Mouse (Mus musculus) embryonic facial prominence, embryonic 12.5 days (tissue): ENCODE measurements around the gene Inpp5f. TPM values are rescaled to one million over a fixed set of nuclear protein-coding genes. Genes with fewer than 3 reads are reported as not detected.

Source experiments
- ATAC-seq: fragments of 200-750 bp; cut with Nextera tagmentation; 2 replicates; pipeline ENCODE4 v1.8.0; 2017; ENCODE audit not compliant: insufficient number of reproducible peaks, insufficient read depth, low FRiP score, low TSS enrichment
- H3K27ac ChIP-seq: fragments of 300-500 bp; sonication (generic); 2 replicates; pipeline ENCODE4 v1.5.1; 2016; ENCODE audit warnings: mild to moderate bottlenecking
- H3K27me3 ChIP-seq: fragments of 300-500 bp; sonication (generic); 2 replicates; pipeline ENCODE4 v1.6.1; 2016; ENCODE audit warnings: mild to moderate bottlenecking, moderate library complexity
- H3K36me3 ChIP-seq: fragments of 300-500 bp; sonication (generic); 2 replicates; pipeline ENCODE4 v1.6.1; 2016; ENCODE audit warnings: mild to moderate bottlenecking
- H3K4me1 ChIP-seq: fragments of 300-500 bp; sonication (generic); 2 replicates; pipeline ENCODE4 v1.6.1; 2016
- H3K4me2 ChIP-seq: fragments of 300-500 bp; sonication (generic); replicated peaks from 2 replicates; pipeline ENCODE4 v1.6.1; 2016; ENCODE audit warnings: mild to moderate bottlenecking, moderate library complexity
- H3K4me3 ChIP-seq: fragments of 300-500 bp; sonication (generic); 2 replicates; pipeline ENCODE4 v1.5.1; 2016; ENCODE audit warnings: mild to moderate bottlenecking
- H3K9ac ChIP-seq: fragments of 300-500 bp; sonication (generic); 2 replicates; pipeline ENCODE4 v1.6.1; 2016; ENCODE audit warnings: mild to moderate bottlenecking, moderate library complexity
- H3K9me3 ChIP-seq: fragments of 300-500 bp; sonication (generic); 2 replicates; pipeline ENCODE4 v1.6.1; 2016; ENCODE audit warnings: mild to moderate bottlenecking, moderate library complexity
- WGBS: fragments of 180-500 bp; shearing (Covaris S2); methylation state at CpG from one replicate; pipeline ENCODE4 v1.1.7; 2016; 5-methylcytosine and 5-hydroxymethylcytosine counted together
- polyA plus RNA-seq: library from polyadenylated mRNA; unstranded; fragments of >200 nt; fragmentation: Nextera tagmentation; extraction: Ambion mirVana; gene quantifications from 2 replicates; pipeline ENCODE4 v1.2.1, GENCODE M21; 2016

Inpp5f gene
- polyA plus RNA-seq, 1 experiment from 2014 or later: 29.9 TPM

DNA sequence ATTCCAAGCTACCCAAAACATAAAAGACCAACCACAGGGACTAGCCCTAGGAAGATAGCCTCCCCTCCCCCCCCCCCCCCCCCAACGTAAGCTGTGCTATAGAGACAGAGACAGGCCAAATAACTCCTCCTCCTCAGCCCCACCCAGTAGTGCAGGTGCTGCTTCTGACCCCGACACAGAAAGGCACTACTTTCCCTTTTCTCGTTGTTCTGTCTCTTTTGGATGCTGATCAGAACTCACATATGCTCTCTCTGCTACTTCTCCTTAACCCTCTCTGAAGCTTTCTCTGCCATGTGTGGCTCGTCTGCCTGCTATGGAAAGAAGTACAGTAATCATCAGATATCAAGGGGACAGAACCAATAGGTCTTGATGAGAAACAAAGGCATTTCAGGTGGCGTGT, 15.5 kb downstream of the Inpp5f start:
- no peaks in the 10 kb centered on the region for H3K27me3 ChIP-seq
- no peak for ATAC-seq
- WGBS: 81% methylated on average over 4 of the region's 5 CpGs

DNA sequence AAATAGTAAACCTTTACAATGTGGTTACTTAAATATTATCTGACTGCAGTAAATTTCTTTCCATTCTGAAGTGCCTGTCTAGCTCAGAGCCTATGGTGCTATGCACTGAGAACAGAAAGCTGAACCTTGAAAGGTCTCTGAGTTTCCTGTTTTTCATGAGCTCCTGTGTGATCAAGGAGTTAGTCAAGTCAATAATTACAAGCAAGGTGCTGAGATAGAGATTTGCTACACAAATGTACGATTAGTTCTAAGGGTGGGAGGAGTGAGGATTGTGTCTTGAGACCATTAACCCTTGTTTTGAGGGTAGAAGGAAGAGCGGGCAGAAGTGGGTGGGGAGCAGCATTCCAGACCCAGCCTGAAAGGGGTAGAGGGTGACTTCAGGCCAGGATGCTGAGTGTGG, 16.1 kb downstream of the Inpp5f start:
- Histone ChIP-seq H3K36me3 (no peaks in the 10 kb centered on the region), H3K9ac (no peak overlapping the region), H3K27me3 (no peaks in the 10 kb centered on the region), H3K27ac (no peak overlapping the region), H3K9me3 (no peaks in the 10 kb centered on the region), H3K4me2 (no peak overlapping the region), H3K4me1 (peaks cover 5% of the 10 kb centered on the region; the same call in 1 of the 2 replicates), H3K4me3 (no peak overlapping the region)
- WGBS: 72% methylated on average over 2 of the region's 2 CpGs
- no peak for ATAC-seq

More for the DNA sequence above, 15.5 kb downstream of the Inpp5f start:
- H3K4me2 ChIP-seq: no peak overlapping the region
- H3K36me3 ChIP-seq: no peaks in the 10 kb centered on the region
- no peak overlapping the region for H3K9ac ChIP-seq
- no peaks in the 10 kb centered on the region for H3K9me3 ChIP-seq
- peaks cover 6% of the 10 kb centered on the region; the same call in 1 of the 2 replicates for H3K4me1 ChIP-seq
- no peak overlapping the region for H3K27ac ChIP-seq
- no peak overlapping the region for H3K4me3 ChIP-seq

DNA sequence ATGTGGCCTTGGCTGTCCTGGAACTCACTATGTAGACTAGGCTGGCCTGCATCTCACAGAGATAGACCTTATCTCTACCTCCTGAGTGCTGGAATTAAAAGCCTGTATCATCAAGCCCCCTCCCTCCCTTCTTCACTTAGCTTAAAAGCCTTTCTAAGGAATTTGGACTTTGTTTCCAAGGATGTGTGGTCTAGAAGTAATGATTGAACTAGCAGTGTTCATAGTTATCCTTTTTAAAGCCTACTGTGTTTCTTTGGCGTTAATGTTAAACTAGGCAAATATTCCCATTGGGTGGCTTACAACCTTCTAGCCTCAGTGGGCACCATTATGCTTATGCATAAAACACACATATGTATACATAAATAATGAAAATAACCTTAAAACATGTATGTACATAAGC, 16.6 kb downstream of the Inpp5f start:
- Histone ChIP-seq H3K4me2 (no peak overlapping the region), H3K4me1 (peaks cover under 1% of the 10 kb centered on the region; the same call in 1 of the 2 replicates), H3K9me3 (no peaks in the 10 kb centered on the region), H3K4me3 (no peak overlapping the region), H3K27me3 (no peaks in the 10 kb centered on the region), H3K27ac (no peak overlapping the region), H3K36me3 (no peaks in the 10 kb centered on the region), H3K9ac (no peak overlapping the region)
- no peak for ATAC-seq
- 94% methylated on average over 1 of the region's 1 CpGs for WGBS

- no peak overlapping the region for H3K4me2 ChIP-seq
- no peaks in the 10 kb centered on the region for H3K36me3 ChIP-seq
- WGBS: 65% methylated on average over 4 of the region's 4 CpGs
- no peak overlapping the region for H3K9ac ChIP-seq
- H3K27me3 ChIP-seq: no peaks in the 10 kb centered on the region
- no peak for ATAC-seq
- no peaks in the 10 kb centered on the region for H3K9me3 ChIP-seq
- no peak overlapping the region for H3K27ac ChIP-seq
- no peak overlapping the region for H3K4me3 ChIP-seq
- H3K4me1 ChIP-seq: no peaks in the 10 kb centered on the region
Observed at GRCm38 (mm10) chr7:128633156-128633555, 22.0 kb downstream of the Inpp5f start.

DNA sequence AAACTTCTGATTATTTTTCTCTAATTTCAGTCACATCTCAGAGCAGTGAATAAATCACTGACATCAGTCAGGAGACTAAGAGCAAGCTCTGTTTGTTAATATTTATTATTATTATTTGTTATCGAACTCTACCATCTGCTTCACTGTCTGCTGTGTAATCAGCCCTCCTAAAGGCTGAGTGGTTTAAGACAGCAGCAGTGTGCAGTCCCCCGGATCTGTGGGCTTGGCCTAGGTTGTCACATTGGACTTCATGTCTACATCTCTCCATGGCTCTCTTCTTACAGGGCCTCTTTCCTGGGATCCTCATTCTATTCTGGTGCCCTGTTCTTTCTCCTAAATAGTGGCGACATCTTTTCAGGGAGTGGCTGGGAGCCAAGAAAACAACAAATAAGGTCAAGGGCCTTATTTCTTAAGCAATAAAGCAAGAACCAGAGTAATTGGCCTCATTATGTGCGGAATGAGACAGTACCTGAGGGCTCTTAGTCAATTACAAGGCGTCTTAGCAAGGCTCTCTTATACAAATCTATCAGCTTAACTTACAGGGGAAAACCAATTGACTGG, 28.9 kb downstream of the Inpp5f start:
- Histone ChIP-seq H3K27ac (no peak overlapping the region), H3K9ac (no peak overlapping the region), H3K27me3 (no peaks in the 10 kb centered on the region), H3K9me3 (no peaks in the 10 kb centered on the region), H3K4me3 (no peak overlapping the region), H3K4me1 (no peaks in the 10 kb centered on the region), H3K36me3 (no peaks in the 10 kb centered on the region), H3K4me2 (no peak overlapping the region)
- no peak for ATAC-seq
- 77% methylated on average over 5 of the region's 5 CpGs for WGBS

DNA sequence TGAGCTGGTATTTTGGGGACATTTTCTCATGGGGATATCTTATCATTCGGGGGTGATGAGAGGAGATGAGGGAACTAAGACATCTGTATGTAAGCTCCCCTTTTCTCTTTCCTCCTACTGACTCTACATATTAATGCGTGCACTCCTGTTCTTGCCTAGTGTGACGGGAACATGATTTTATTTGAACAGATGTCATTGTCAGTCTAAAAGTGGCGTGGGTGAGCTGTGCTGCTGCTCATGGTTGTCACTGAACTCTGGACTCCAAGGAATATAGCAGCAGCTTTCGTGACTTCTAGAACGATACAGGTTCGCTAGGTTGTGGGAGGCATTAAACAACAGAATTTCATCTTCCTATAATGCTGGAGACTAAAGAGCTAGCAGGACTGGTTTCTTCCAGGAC, 30.4 kb downstream of the Inpp5f start:
- no peaks in the 10 kb centered on the region for H3K4me1 ChIP-seq
- WGBS: 91% methylated on average over 7 of the region's 7 CpGs
- H3K9ac ChIP-seq: no peak overlapping the region
- H3K27ac ChIP-seq: no peak overlapping the region
- H3K4me2 ChIP-seq: no peak overlapping the region
- no peak for ATAC-seq
- H3K4me3 ChIP-seq: no peak overlapping the region
- no peaks in the 10 kb centered on the region for H3K9me3 ChIP-seq
- H3K27me3 ChIP-seq: no peaks in the 10 kb centered on the region
- H3K36me3 ChIP-seq: no peaks in the 10 kb centered on the region

DNA sequence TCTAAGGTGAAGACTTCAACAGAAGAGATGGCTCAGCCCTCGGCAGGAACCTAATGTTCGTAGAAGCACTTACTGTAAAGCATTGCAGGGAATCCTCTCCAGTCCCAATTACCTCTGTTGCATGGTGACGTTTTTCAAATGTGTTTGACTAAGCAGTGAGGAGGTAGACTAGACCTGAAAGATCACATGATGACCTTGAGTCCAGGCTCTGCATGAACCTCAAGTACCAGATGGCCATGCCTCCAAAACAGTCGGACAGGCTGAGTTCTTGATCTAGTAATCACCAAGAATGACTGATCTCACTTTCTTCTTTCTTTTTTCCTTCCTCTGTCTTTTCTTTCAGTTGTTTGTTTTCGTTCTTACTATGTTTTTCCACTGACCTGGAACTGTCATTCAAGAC, 31.3 kb downstream of the Inpp5f start:
- Histone ChIP-seq H3K36me3 (no peaks in the 10 kb centered on the region), H3K27me3 (no peaks in the 10 kb centered on the region), H3K27ac (no peak overlapping the region), H3K9ac (no peak overlapping the region), H3K4me3 (no peak overlapping the region), H3K4me1 (no peaks in the 10 kb centered on the region), H3K9me3 (no peaks in the 10 kb centered on the region), H3K4me2 (no peak overlapping the region)
- ATAC-seq: no peak
- WGBS: 73% methylated on average over 5 of the region's 5 CpGs

DNA sequence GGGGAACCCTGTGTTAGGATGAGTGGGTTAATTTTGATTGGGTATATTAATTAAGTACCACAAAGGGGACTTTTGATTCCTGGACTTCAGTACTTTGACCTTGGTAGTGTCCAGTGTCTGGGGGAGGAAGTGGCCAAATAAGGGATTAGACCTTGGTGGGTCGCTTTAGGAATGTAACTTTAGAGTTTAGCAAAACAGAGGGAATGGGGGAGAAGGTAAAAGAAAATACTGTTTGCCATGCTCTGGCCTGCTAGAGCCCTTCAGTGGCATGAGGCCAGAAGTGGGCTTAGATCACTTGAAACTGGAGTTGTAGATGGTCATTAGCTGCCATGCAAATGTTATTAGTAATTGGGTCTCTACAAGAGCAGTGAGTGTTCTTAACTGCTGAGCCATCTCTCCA, 45.8 kb downstream of the Inpp5f start:
- ATAC-seq: no peak
- H3K36me3 ChIP-seq: no peaks in the 10 kb centered on the region
- H3K9ac ChIP-seq: no peak overlapping the region
- H3K27me3 ChIP-seq: no peaks in the 10 kb centered on the region
- no peak overlapping the region for H3K4me2 ChIP-seq
- H3K4me3 ChIP-seq: no peak overlapping the region
- no peaks in the 10 kb centered on the region for H3K4me1 ChIP-seq
- no peak overlapping the region for H3K27ac ChIP-seq
- 45% methylated on average over 1 of the region's 1 CpGs for WGBS
- no peaks in the 10 kb centered on the region for H3K9me3 ChIP-seq

DNA sequence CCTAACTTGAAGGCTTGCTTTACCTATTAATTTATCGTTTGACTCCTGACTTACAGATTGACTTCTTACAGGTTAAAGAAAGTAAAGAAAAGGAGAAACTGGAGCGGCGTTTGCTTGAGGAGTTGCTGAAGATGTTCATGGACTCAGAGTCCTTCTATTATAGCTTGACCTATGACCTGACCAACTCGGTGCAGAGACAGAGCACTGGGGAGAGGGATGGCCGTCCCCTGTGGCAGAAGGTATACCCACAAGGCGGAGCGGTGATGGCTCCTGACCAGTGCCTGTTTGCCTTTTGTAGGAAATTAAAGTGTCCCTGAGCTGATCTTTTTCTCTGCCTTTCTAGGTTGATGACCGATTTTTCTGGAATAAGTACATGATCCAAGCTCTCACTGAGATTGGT, 52.8 kb downstream of the Inpp5f start:
- Histone ChIP-seq H3K9me3 (no peaks in the 10 kb centered on the region), H3K4me1 (no peaks in the 10 kb centered on the region), H3K4me3 (no peak overlapping the region), H3K4me2 (no peak overlapping the region), H3K9ac (no peak overlapping the region), H3K27me3 (no peaks in the 10 kb centered on the region), H3K36me3 (no peaks in the 10 kb centered on the region; the same call in 1 of the 2 replicates), H3K27ac (no peak overlapping the region)
- no peak for ATAC-seq
- WGBS: 81% methylated on average over 8 of the region's 8 CpGs

DNA sequence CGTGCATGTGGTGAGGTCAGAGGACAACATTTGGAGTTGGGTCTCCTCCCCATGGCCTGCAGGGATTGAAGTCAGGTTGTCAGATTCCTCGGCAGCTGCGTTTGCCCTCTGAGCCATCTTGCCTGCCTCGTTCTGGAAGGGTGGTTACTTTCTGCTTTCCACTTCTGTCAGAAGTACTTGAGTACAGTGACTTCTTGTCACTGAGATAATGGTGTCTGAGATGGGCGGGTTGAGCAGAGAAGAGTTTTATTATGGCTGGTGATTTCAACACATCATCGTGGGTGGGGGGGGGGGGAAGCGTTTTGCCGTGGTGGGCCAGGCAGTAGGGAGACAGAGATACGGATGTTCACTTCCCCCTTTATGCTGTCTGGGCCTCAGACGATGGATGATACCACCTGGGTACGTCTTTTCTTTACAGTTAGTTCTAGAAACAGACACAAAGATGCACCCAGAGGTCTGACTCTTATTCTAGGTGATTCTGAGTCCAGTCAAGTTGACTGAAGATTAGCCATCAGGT, 53.8 kb downstream of the Inpp5f start:
- Histone ChIP-seq H3K4me3 (no peak overlapping the region), H3K4me2 (no peak overlapping the region), H3K9me3 (no peaks in the 10 kb centered on the region), H3K27ac (no peak overlapping the region), H3K9ac (no peak overlapping the region), H3K27me3 (no peaks in the 10 kb centered on the region), H3K36me3 (no peaks in the 10 kb centered on the region; the same call in 1 of the 2 replicates), H3K4me1 (no peaks in the 10 kb centered on the region)
- ATAC-seq: no peak
- WGBS: 90% methylated on average over 11 of the region's 11 CpGs

DNA sequence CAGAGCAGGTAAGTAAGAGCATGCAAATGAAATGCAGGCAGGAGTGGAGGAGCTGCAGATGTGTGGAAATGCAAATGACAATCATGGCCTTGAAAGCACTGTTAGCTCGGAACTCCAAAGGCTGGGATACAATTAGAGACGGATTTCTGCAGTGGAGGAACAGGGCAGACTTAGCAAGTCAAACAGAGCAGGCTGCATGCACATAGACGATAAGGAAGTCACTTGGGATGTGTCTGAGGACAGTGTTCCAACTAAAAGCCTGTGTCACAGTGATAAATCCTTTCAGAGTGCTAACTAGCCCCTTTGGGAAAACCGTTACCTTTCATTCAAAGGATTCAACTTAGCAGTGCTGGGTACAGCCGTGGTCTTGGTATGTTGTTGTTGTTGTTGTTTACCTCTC, 56.7 kb downstream of the Inpp5f start:
- Histone ChIP-seq H3K27ac (no peak overlapping the region), H3K4me3 (no peak overlapping the region), H3K9me3 (no peaks in the 10 kb centered on the region), H3K9ac (no peak overlapping the region), H3K36me3 (no peaks in the 10 kb centered on the region; the same call in 1 of the 2 replicates), H3K4me2 (no peak overlapping the region), H3K27me3 (no peaks in the 10 kb centered on the region), H3K4me1 (peaks cover 9% of the 10 kb centered on the region)
- 70% methylated on average over 5 of the region's 5 CpGs for WGBS
- no peak for ATAC-seq

DNA sequence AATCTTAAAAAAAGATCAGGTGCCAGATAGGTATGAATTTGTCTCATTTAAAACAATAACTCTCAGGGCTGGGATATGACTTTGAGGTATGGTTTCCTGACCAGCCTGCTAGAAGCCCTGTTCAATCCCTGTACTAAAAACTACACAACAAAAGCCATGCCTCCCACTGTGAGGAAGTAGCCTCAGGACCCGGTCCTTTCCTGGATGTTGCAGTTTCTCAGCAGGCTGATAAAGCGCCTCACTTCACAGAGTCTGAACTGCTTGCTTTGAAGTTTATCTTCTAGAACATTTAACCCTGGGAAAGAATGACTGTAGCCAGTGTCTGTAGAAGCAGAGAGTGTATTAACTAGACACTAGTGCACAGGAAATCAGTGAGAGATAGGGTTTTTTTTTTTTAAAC, 57.7 kb downstream of the Inpp5f start:
- Histone ChIP-seq H3K9me3 (no peaks in the 10 kb centered on the region), H3K4me3 (no peak overlapping the region), H3K36me3 (no peaks in the 10 kb centered on the region; the same call in 1 of the 2 replicates), H3K9ac (no peak overlapping the region), H3K4me1 (peaks cover 9% of the 10 kb centered on the region), H3K27ac (no peak overlapping the region), H3K4me2 (no peak overlapping the region), H3K27me3 (no peaks in the 10 kb centered on the region)
- 54% methylated on average over 2 of the region's 2 CpGs for WGBS
- ATAC-seq: no peak
